Mouse (Mus musculus): ENCODE measurements around the gene Cldnd2.
A peak's percentile ranks its signal among the peaks of the same experiment; 100 is the strongest.

Cldnd2 gene

DNA sequence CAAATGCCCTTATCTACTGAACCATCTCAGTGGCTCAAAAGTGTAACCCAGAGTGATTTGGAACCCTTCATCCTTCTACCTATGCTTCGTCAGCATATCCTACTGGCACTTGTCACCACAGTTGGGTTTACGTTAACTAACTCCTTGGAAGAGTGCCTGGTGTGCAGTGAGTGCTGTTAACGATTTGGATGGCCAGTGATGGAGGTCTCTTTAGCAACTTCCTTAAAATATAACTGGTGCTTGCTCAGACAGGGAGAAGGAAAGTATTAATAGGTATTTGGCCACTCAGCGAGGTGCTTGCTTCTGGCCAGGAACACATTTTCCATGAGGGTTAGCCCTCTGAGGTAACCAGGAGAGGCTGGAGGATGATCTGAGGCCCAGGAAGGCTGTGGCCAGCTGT lies 7.2 kb downstream of the Cldnd2 start:
- no peak for DNase-seq (ENCODE audit: low spot score in 2 of 2)

DNA sequence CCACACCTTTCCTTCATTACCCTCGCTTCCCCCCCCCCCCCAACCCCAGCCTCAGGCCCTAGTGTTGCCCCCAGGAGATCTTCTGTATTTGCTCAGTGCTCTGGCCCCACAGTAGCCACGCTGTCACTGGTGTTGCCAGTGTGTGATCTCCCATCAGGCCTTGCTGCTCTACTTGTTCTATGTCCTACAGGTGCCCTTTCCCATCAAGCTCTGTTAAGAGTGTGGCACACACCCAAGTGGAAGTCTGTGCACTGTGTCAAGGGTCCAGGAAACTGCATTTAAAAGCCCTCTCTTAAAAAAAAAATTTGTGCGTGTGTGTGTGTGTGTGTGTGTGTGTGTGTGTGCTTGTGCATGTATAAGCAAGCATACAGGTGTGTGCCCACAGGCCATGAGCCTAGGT lies 7.7 kb downstream of the Cldnd2 start:
- no peak for DNase-seq (ENCODE audit: low spot score in 2 of 2)

DNA sequence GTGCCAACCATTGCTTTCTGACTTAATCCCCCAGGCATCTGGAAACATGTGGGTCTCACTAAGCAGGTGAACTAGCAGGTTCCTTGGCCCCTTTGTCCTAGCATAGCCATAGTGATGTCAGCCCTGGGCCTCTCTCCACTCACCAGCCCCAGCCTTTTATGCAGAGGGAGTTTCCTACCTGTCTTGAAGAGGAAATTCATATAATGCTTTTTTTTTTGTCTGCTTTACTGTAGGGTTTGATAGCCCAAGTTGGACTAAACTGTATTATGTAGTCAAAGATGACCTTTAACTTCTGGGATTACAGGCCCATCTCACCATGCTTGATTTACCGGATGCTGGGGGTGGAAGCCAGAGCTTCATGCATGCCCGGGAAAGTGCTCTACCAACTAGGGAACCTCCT lies 9.2 kb downstream of the Cldnd2 start:
- no peak for DNase-seq (ENCODE audit: low spot score in 2 of 2)

DNA sequence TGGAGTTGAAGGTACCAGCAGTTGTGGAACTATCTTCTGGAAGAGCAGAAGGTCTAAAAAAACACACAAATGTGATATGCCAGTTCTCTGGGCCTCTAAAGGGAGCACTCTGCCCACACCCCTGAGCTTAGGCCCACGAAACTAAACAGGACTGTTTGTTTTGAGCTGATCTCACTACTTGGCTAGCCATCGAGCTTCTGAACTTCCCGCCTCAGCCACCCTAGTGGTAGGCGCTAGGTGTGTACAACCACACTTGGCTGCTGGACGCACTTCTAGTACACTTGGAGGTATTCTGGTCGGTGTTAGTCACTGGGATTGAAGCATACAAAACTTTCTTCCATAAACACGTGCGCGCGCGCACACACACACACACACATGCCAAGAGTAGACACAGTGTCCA lies 11.1 kb downstream of the Cldnd2 start:
- DNase-seq (ENCODE audit: low spot score in 2 of 2), result no peak

DNA sequence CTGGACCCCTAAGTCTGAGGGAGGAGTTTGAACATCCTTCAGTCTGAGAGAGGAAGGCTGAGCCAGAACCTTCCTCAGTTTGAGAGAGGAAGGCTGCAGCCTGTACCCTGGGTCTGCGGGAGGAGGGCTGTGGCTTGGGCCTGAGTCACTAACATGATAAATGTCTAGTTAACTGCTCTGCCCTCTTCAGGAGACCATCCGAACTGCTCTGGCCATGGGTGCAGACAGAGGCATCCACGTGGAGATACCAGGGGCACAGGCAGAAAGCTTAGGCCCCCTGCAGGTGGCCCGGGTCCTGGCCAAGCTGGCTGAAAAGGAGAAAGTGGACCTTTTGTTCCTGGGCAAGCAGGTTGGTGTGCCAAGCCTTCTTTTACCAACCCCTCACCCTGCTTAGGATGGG lies 12.0 kb downstream of the Cldnd2 start:
- peak; percentile 60 to 78 for DNase-seq (ENCODE audit: low spot score in 2 of 2)

DNA sequence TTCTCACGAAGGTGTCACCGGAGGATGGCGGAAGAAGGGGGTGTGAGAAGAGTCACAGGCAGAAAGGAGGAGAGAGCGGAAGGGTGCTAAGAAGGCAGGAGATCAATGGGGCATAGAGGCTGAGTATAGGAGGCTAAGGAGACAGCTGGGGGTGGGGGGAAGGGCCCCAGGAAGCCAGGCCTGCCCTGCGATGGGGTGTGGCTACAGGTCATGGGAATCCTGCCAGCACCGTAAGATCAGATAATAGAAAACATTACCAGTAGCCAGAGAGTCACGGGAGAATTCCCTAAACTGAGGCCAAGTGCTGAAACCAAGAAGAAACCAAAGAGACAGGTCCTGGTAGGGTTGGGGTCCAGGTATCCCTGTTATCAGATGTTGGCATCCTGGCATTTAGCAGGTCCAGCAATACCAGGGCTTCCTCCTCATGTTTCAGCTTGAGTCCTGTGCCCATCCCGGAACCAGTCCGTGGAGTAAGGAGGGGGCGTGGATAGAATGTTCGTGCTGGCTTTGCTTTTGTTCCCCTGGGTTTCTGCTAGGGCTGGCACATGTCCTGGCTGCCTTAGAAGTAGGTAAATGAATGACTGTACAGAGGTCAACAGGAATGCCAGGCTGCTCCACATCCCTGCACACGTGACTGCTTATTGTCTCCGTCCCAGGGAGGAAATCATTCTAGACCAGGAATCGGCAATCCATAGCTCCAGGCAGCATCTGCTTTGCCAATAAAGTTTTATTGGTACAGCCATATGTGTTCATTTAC lies 13.2 kb downstream of the Cldnd2 start:
- no peak for DNase-seq (ENCODE audit: low spot score in 2 of 2)

DNA sequence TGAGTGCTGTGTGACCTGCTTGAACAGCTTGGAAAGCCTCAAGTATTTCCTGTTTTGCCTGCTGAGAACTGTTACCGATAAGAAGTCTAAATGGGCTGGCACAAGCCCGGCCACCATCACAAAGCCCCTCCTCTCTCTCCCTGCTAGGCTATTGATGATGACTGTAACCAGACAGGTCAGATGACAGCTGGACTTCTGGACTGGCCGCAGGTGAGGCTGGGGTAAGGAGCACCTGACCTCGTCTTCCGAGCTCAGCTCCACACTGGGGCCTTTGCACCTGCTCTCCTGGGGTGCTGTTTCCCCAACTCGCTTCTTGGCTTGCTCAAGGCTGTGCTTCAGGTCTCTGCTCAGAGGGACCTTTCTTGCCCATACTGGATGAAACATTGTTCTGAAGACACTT lies 13.8 kb downstream of the Cldnd2 start:
- DNase-seq (ENCODE audit: low spot score in 2 of 2), result no peak

DNA sequence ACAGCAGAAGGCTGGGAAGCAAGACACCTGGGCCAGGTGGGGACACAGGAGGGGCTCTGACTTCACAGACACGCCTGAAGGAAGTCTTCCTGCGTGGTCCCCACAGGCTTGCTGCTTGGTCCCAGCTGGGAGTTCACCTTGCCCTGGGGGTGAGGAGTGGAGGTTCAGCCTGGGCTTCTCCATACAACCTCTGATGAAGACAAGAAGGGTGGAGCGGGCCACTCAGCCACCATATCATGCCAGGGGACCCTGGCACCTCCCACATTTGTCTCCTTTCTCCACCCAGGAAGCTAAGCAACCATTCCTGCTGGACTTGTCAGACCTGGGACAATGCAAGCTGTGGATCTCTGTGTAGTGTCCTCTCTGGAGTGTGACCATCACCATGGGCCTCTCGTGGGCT lies 22.3 kb downstream of the Cldnd2 start, which contains the start of gene Vsig10l:
Vsig10l (plus strand) TSS at position 301 of the 400 bp plus-strand sequence.
- DNase-seq (ENCODE audit: low spot score in 2 of 2), result no peak

DNA sequence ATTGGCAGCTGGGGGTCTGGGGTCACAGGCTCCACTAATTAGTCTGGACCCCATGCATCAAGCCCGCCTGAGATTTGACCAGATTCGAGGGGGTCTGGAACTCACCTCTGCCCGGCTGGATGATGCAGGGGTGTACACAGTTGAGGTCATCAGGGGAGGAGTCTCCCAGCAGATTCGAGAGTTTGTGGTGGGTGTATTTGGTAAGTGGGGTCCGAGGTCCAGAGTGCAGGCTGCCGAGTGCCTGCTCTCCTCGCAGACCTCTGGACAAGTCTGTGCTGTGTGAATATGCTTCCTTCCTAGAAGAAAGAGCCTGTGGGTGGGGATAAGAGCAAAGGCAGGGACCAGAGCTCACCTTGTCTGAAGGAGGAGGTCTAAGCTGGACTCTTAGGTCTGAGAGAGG lies 23.4 kb downstream of the Cldnd2 start:
- DNase-seq (ENCODE audit: low spot score in 2 of 2), result no peak

DNA sequence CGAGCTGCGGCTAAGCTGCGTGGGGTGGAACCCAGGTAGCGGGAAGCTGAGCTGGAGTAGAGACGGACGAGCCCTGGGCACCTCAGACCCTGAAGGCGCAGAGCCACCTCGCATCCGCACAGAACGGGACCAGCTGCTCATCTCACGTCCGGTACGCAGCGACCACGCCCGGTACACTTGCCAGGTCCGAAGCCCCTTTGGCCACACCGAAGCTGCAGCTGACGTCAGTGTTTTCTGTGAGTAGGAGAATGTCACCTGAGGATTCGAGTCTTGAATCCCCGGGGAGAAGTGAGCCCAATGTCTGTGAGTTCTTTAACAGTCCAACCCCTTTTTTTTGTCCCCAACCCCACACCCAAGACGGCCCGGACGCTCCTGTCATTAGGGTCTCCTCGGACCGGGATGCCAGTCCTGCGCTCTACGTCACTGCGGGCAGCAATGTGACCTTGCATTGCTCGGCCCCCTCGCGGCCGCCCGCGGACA lies 24.3 kb downstream of the Cldnd2 start:
- DNase-seq (ENCODE audit: low spot score in 2 of 2), result no peak

DNA sequence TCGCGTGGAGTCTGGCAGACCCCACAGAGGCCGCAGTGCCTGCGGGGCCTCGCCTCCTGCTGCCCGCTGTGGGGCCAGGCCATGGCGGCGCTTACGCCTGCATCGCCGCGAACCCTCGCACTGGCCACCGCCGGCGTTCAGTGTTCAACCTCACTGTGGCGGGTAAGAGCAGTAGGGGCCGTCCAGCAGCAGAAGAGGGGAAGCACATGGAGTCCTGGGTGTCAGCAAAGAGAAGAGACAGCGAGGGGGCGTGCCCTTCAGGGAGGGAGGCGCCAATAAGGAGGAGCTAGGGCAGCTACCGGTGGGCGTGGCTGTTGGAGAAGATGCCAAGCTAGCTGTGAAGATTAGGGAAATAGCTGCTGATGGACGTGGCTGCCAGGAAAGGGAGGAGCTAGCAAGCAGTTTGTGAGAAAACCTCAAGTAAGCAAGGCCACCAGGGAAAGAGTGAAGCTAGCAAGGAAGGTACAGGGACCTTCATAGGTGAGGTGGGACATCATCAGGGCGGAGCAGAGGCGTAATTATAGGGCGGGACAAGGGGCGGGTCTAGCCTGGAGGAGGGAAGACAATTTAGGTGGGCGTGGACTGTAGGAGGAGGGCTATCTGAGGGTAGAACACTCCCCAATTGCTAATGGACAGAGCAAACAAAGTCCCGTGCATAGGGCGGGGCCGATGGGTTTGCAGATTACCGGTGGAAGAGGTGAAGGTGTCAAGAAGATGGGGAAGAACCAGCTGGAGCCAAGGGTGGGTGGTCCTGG lies 24.9 kb downstream of the Cldnd2 start:
- DNase-seq (ENCODE audit: low spot score in 2 of 2), result peak; percentile 89 to 92

DNA sequence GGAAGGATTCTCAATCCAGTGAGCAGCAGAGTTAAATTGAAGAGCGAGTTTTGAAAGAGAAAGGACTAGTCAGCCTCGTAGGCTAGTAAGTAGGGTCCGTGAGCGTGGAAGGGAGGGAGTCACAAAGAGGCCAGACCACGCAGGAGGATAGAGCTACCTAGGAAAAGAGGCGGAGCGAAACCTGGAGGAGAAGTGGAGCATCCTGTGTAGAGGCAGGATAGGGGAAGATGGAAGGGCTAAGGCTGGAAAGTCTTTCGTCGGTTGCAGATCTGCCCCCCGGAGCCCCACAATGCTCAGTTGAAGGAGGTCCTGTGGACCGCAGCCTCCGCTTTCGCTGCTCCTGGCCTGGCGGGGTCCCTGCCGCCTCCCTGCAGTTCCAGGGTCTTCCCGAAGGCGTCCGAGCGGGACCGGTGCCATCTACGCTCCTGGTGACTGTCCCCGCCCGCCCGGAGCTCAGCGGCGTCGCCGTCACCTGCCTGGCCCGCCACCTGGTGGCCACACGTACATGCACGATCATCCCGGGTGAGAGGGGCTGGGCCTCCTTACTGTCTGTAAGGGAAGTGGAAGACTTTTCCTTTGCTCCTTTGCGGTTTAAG lies 25.6 kb downstream of the Cldnd2 start:
- DNase-seq (ENCODE audit: low spot score in 2 of 2), result peak; percentile 79 to 91

DNA sequence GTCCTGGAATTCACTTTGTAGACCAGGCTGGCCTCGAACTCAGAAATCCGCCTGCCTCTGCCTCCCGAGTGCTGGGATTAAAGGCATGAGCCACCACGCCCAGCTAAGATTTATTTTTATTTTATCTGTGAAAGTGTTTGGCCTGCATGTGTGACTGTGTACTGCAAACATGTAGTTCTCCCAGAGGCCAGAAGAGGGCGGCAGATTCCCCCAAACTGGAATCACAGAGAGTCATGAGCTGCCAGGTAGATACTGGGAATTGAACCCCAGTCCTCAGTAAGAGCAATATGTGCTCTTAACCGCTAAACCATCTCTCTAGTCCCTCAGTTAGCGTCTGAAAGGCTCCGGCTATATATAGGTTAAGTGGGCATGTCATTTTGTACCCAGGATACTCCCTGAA lies 29.8 kb downstream of the Cldnd2 start:
- peak; percentile 32 to 76 for DNase-seq (ENCODE audit: low spot score in 2 of 2)

DNA sequence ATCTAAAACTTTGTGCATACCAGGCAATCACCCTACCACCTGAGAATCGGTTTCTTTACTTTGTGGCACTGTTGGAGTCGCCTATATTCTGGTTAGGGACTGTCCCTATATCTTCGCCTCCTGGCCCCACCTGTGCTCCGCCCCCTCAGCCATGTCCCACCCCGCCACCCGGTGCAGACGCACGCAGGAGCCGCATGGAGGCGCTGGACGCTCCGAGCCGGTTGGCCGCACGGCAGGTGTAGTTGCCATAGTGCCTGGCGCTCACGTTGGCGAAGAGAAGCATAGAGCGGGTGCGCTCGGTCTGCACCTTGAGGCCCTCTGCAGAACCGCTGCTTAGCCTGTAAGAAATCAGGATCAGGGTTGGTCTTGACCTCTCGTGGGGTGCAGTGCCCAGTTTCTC lies 35.1 kb downstream of the Cldnd2 start:
- no peak for DNase-seq (ENCODE audit: low spot score in 2 of 2)

DNA sequence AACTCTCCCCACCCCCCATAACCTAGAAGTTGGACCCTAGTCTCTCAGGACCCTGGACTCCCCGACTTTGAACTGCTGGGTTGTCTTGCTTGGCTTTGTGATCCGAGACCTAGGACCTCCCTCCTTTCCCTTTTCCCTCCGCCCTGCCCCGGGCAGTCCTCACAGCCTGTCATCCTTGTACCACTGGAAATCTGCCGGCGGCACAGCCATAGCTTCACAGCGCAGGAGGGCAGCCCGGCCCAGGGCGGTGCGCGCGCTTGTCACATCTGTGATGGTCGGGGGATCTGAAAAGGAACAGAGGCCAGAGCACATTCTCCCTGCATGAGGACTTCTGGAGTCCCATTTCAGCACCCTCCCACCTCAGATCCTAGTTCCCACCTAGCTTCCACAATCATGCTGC lies 35.8 kb downstream of the Cldnd2 start:
- DNase-seq (ENCODE audit: low spot score in 2 of 2), result no peak

DNA sequence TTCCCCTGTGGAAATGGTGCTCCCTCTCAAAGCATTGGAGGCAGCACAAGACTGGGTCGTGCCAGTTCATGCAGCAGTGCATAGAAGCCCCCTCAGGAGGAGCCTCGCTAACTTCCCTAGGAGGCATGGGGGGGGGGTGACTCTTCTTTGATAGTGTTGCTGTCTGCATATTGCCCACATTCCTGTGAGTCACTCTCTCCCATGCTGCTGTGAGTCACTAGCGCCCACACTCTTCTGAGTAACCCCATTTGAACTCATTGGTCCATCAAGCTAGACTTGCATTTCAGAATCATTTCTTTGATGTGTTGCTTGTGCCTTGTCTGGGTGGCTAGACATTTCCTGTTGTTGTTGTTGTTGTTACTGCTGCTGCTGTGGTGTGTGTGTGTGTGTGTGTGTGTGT lies 40.6 kb downstream of the Cldnd2 start:
- DNase-seq (ENCODE audit: low spot score in 2 of 2), result no peak

DNA sequence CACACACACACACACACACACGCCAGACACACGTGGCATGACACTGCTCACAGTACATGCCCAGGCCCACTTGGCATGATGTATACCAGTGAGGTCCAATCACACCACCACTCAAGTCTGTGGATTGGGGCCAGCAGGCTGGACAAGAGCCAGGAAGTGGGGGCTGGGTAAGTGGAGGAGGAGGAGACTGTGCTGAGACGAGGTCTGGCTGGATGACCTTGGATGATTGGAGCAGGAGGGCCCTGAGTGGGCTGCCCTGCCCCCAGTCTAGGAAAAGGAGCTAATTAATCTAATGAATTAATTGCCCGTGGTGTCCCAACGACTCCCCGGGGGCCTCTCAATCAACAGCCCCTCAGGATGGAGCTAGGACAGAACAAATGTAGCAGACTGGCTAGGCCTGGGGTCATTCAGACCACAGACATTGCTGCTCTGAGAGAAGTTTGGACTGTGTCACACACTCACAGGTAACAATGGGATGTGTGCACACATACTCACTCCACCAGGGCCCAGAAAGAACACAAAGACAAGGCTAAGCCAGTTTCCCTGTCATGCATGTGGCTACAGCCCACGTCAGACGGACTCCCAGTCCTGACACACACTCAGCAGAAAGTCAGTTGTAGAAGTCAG lies 41.6 kb downstream of the Cldnd2 start:
- no peak for DNase-seq (ENCODE audit: low spot score in 2 of 2)

DNA sequence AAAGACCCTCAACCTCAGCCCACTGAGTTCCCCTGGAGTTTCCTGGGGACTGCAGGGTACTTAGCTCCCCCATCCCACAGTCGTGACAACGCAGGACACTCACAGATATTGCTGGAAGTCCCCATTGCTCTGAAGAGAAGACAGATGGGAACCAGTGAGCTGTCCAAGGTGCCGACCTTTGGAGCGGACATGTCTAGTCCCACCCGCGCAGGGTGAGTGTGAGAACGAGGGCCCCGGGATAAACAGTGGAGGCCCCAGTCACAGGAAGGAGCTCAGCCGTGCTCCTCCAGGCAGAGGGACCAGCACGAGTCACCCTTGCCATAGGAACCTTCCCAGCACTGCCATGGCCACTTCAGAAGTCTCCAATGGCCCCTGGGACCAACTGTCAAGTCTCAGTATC lies 42.7 kb downstream of the Cldnd2 start:
- no peak for DNase-seq (ENCODE audit: low spot score in 2 of 2)

DNA sequence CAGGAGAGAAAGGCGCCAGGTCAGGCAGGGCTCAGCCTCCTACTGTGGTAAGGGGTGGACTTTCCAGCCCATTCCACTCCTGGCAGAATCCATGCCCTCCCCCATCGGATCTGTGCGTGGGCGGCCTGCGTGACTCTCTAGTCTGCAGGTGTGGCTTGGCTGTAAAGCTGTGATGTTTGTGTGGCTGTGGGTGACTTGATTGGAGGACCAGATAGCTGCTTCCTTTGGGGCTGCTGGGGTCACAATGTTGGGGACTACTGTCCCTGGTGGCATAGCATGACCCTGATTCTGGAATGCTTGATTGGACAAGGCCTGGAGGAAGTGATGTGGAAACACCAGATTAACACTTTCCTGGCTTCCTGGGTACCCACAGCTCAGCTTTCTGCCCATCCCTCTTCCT lies 48.1 kb downstream of the Cldnd2 start:
- DNase-seq (ENCODE audit: low spot score in 2 of 2), result no peak

DNA sequence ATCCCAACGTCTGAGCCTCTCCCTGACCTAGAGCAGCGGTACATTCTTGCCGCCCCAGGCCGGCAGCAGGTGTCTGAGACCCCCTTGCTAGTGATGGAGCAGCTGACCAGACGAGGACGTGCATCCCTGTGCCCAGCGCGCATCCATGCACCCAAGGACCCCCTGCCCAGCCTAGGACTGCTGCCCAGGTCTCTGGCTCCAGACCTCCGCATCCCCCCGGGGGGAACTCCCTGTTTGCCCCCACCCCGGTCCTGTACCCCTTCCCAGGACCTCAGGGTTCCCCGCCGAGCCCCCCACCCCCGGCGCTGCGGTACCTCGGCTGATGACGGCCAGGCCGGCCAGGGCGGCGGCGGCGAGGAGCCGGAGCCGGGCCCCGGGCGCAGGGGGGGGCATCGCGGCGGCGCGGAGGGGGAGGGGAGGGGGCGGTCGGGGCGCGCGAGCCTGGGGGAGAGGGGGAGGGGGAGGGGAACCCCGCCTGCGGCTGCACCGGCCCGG lies 49.1 kb downstream of the Cldnd2 start, which contains the start of gene Iglon5:
Iglon5 (minus strand) TSS at position 445 of the 495 bp plus-strand sequence.
- no peak for DNase-seq (ENCODE audit: low spot score in 2 of 2)

DNA sequence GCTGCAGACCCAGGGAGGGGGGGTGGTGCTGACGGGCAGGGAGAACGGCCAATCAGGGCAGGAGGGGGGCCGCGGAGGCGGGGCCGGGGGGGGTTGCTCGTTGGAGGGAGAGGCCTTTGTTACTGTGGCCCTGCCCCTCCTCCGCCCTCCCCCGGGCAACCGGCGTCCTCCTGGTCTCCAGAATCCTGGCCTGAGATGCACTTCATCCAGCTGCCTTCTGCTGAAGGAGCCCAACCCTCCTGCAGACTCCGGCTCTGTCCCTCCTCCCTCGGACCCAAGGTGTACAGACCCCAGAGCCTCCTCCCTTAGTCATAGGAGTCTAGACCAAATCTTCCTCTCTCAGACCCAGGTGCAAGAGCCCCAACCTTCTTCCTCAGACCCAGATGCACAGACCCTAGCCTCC lies 49.6 kb downstream of the Cldnd2 start:
- DNase-seq (ENCODE audit: low spot score in 2 of 2), result no peak

DNA sequence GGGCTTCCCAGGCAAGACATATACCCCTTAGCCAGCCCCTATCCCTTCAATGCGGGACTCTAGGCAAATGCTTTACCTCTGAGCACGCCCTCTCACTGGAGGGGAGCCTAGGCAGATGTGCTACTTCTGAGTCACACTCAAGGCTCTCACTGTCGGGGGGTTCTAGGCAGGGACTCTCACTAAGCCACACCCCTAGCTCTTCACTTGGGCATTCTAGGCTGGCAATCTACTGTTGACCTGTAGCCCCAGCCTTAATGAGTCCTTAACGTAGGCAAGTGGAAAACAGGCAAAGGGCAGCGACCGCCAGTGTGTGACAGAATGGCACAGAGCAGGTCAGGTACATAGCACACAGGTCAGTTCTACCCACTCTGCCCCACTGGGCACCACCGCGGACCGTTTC lies 50.3 kb downstream of the Cldnd2 start:
- no peak for DNase-seq (ENCODE audit: low spot score in 2 of 2)
